Mouse (Mus musculus) neural tube, embryonic 11.5 days (tissue): Measurements from ENCODE around the gene Gmds. TPM values are rescaled to one million over a fixed set of nuclear protein-coding genes. Genes with fewer than 3 reads are reported as not detected.

Experiments used
- ATAC-seq: fragments of 200-750 bp; cut with Nextera tagmentation; 2 replicates; pipeline ENCODE4 v1.8.0; 2017; ENCODE audit warnings: moderate number of reproducible peaks, mild to moderate bottlenecking, moderate TSS enrichment, moderate library complexity; ENCODE audit not compliant: insufficient read depth, low FRiP score, low TSS enrichment
- DNase-seq: peaks from one replicate; pipeline ENCODE4 v3.0.0-alpha.2; 2015; ENCODE audit warnings: low spot score
- H3K27ac ChIP-seq: fragments of 300-500 bp; sonication (generic); 2 replicates; pipeline ENCODE4 v1.5.1; 2014; ENCODE audit warnings: low read depth, mild to moderate bottlenecking, low read length
- H3K27me3 ChIP-seq: fragments of 300-500 bp; sonication (generic); 2 replicates; pipeline ENCODE4 v1.6.1; 2014; ENCODE audit warnings: mild to moderate bottlenecking, low read length, mixed read lengths; ENCODE audit not compliant: control insufficient read depth, insufficient read depth
- H3K36me3 ChIP-seq: fragments of 300-500 bp; sonication (generic); 2 replicates; pipeline ENCODE4 v1.6.1; 2014; ENCODE audit warnings: mild to moderate bottlenecking, low read length, moderate library complexity, mixed read lengths; ENCODE audit not compliant: control insufficient read depth, insufficient read depth
- H3K4me1 ChIP-seq: fragments of 300-500 bp; sonication (generic); 2 replicates; pipeline ENCODE4 v1.6.1; 2014; ENCODE audit warnings: low read length, mixed read lengths; ENCODE audit not compliant: control insufficient read depth, insufficient read depth
- H3K4me2 ChIP-seq: fragments of 300-500 bp; sonication (generic); 2 replicates; pipeline ENCODE4 v1.6.1; 2014; ENCODE audit warnings: low read depth, mild to moderate bottlenecking, moderate library complexity
- H3K4me3 ChIP-seq: fragments of 300-500 bp; sonication (generic); 2 replicates; pipeline ENCODE4 v1.5.1; 2014; ENCODE audit warnings: low read depth, low read length
- H3K9ac ChIP-seq: fragments of 300-500 bp; sonication (generic); 2 replicates; pipeline ENCODE4 v1.6.1; 2014; ENCODE audit warnings: mild to moderate bottlenecking, low read length
- H3K9me3 ChIP-seq: fragments of 300-500 bp; sonication (generic); 2 replicates; pipeline ENCODE4 v1.6.1; 2016; ENCODE audit warnings: low read length; ENCODE audit not compliant: control insufficient read depth
- WGBS: fragments of 180-500 bp; shearing (Covaris S2); extraction: QIAGEN DNeasy Blood & Tissue Kit; methylation state at CpG from one replicate; pipeline ENCODE4 v1.1.7; 2014; 5-methylcytosine and 5-hydroxymethylcytosine counted together
- polyA plus RNA-seq: library from polyadenylated mRNA; unstranded; fragments of >200 nt; fragmentation: Nextera tagmentation; extraction: Ambion mirVana; gene quantifications from 2 replicates; pipeline ENCODE4 v1.2.1, GENCODE M21; 2014

Gene Gmds
- polyA plus RNA-seq, 1 experiment from 2014 or later: 27.5 TPM

- 1% methylated on average over 42 of the region's 43 CpGs for WGBS
- DNase-seq (peak; percentile 92), ATAC-seq (peak; percentile 74)
- no peak overlapping the region for H3K27ac ChIP-seq
- H3K4me2 ChIP-seq: peak overlapping the region; percentile 43
- peak overlapping the region; percentile 21 for H3K4me3 ChIP-seq
- peaks cover 66% of the 10 kb centered on the region for H3K27me3 ChIP-seq
- H3K36me3 ChIP-seq: no peaks in the 10 kb centered on the region
- peaks cover 5% of the 10 kb centered on the region for H3K4me1 ChIP-seq
- H3K9me3 ChIP-seq: no peaks in the 10 kb centered on the region
- no peak overlapping the region for H3K9ac ChIP-seq
Observed at GRCm38 (mm10) chr13:31800581-31801576, 537.7 kb downstream of the Gmds start.

GRCm38 (mm10) chr13:31798075-31798474, 540.5 kb downstream of the Gmds start:
- Histone ChIP-seq H3K4me3 (no peak overlapping the region), H3K4me2 (no peak overlapping the region), H3K9ac (no peak overlapping the region), H3K27me3 (peaks cover 38% of the 10 kb centered on the region), H3K9me3 (no peaks in the 10 kb centered on the region), H3K4me1 (peaks cover 5% of the 10 kb centered on the region), H3K36me3 (no peaks in the 10 kb centered on the region), H3K27ac (no peak overlapping the region)
- ATAC-seq (no peak), DNase-seq (no peak)
- 30% methylated on average over 9 of the region's 9 CpGs for WGBS

- Histone ChIP-seq H3K9ac (no peak overlapping the region), H3K9me3 (no peaks in the 10 kb centered on the region), H3K4me1 (peaks cover 5% of the 10 kb centered on the region), H3K27ac (no peak overlapping the region), H3K4me3 (no peak overlapping the region), H3K27me3 (peaks cover 32% of the 10 kb centered on the region), H3K4me2 (no peak overlapping the region), H3K36me3 (no peaks in the 10 kb centered on the region)
- ATAC-seq: no peak
- 66% methylated on average over 10 of the region's 10 CpGs for WGBS
- no peak for DNase-seq
Observed at GRCm38 (mm10) chr13:31797346-31797745, 541.2 kb downstream of the Gmds start.

GRCm38 (mm10) chr13:31793163-31793562, 545.4 kb downstream of the Gmds start:
- H3K27me3 ChIP-seq: no peaks in the 10 kb centered on the region
- no peak overlapping the region for H3K27ac ChIP-seq
- no peak for DNase-seq
- no peak overlapping the region for H3K4me2 ChIP-seq
- no peak overlapping the region for H3K4me3 ChIP-seq
- no peaks in the 10 kb centered on the region for H3K9me3 ChIP-seq
- ATAC-seq: no peak
- WGBS: 47% methylated on average over 5 of the region's 5 CpGs
- H3K9ac ChIP-seq: no peak overlapping the region
- no peaks in the 10 kb centered on the region for H3K4me1 ChIP-seq
- no peaks in the 10 kb centered on the region for H3K36me3 ChIP-seq

GRCm38 (mm10) chr13:31792480-31793132, 545.9 kb downstream of the Gmds start:
- Histone ChIP-seq H3K4me1 (no peaks in the 10 kb centered on the region), H3K27ac (no peak overlapping the region), H3K9me3 (no peaks in the 10 kb centered on the region), H3K27me3 (no peaks in the 10 kb centered on the region), H3K4me2 (no peak overlapping the region), H3K9ac (no peak overlapping the region), H3K36me3 (no peaks in the 10 kb centered on the region), H3K4me3 (no peak overlapping the region)
- DNase-seq (peak; percentile 77), ATAC-seq (peak; percentile 58)
- 23% methylated on average over 17 of the region's 17 CpGs for WGBS

GRCm38 (mm10) chr13:31784757-31785156, 553.8 kb downstream of the Gmds start:
- no peak overlapping the region for H3K4me2 ChIP-seq
- DNase-seq: no peak
- H3K4me3 ChIP-seq: no peak overlapping the region
- H3K4me1 ChIP-seq: no peaks in the 10 kb centered on the region
- no peaks in the 10 kb centered on the region for H3K9me3 ChIP-seq
- no peak overlapping the region for H3K9ac ChIP-seq
- H3K36me3 ChIP-seq: no peaks in the 10 kb centered on the region
- H3K27ac ChIP-seq: no peak overlapping the region
- H3K27me3 ChIP-seq: no peaks in the 10 kb centered on the region
- WGBS: 67% methylated on average over 7 of the region's 7 CpGs
- no peak for ATAC-seq

- Histone ChIP-seq H3K4me2 (no peak overlapping the region), H3K9me3 (no peaks in the 10 kb centered on the region), H3K36me3 (no peaks in the 10 kb centered on the region), H3K4me1 (no peaks in the 10 kb centered on the region), H3K27me3 (no peaks in the 10 kb centered on the region), H3K4me3 (no peak overlapping the region), H3K9ac (no peak overlapping the region), H3K27ac (no peak overlapping the region)
- WGBS: 86% methylated on average over 2 of the region's 2 CpGs
- DNase-seq: no peak
- ATAC-seq: no peak
Observed at GRCm38 (mm10) chr13:31782063-31782462, 556.5 kb downstream of the Gmds start.

- Histone ChIP-seq H3K9ac (no peak overlapping the region), H3K4me3 (no peak overlapping the region), H3K27ac (no peak overlapping the region), H3K9me3 (no peaks in the 10 kb centered on the region), H3K27me3 (no peaks in the 10 kb centered on the region), H3K36me3 (no peaks in the 10 kb centered on the region), H3K4me1 (no peaks in the 10 kb centered on the region), H3K4me2 (no peak overlapping the region)
- ATAC-seq: no peak
- 94% methylated on average over 3 of the region's 3 CpGs for WGBS
- no peak for DNase-seq
Observed at GRCm38 (mm10) chr13:31780299-31780698, 558.2 kb downstream of the Gmds start.
